Mouse (Mus musculus): Measurements from ENCODE around the gene Ddah2. TPM values are rescaled to one million over a fixed set of nuclear protein-coding genes. Genes with fewer than 3 reads are reported as not detected.

The Ddah2 gene
- total and polyA plus RNA-seq, 3 experiments: 8.6 to 11.1 TPM; not detected in 1

- Histone ChIP-seq H3K27ac (ENCODE audit: control insufficient read depth, low read depth, low read length) (peak overlapping the region; percentile 78), H3K79me2 (ENCODE audit: control insufficient read depth, insufficient read depth, low read length, poor library complexity) (peaks cover 42% of the 10 kb centered on the region), H3K4me3 (ENCODE audit: control insufficient read depth in 1 of 2, insufficient read depth in 1 of 2, low read depth in 2 of 2, low read length in 2 of 2) (peak overlapping the region; percentile 18 to 76), H3K9ac (ENCODE audit: control insufficient read depth, low read depth, low read length, poor library complexity, severe bottlenecking) (peak overlapping the region; percentile 51), H3K36me3 (ENCODE audit: control insufficient read depth in 1 of 2, insufficient read depth in 2 of 2, low read length in 2 of 2) (peaks cover 9 to 23% of the 10 kb centered on the region in 2 experiments), H3K9me3 (replicated peaks; ENCODE audit: insufficient read depth, low read length) (no peaks in the 10 kb centered on the region), H3K4me1 (ENCODE audit: control insufficient read depth in 1 of 2, insufficient read depth in 2 of 2, low read length in 2 of 2) (peaks cover 0 to 23% of the 10 kb centered on the region in 2 experiments; a peak in 3 of 4 replicates), H3K27me3 (ENCODE audit: control insufficient read depth in 1 of 2, insufficient read depth in 2 of 2, low read length in 2 of 2) (no peaks in the 10 kb centered on the region)
- TF ChIP-seq BHLHE40 (IDR thresholded peaks at IDR 0.05; ENCODE audit: borderline replicate concordance, low read depth, low read length): no peak
- TF ChIP-seq MYB (IDR thresholded peaks at IDR 0.05; ENCODE audit: low read depth, low read length): no peak
- no peak for TF ChIP-seq TAL1 (IDR thresholded peaks at IDR 0.05; ENCODE audit: low read length)
- no peak for TF ChIP-seq MXI1 (IDR thresholded peaks at IDR 0.05; ENCODE audit: low read depth, low read length)
- TF ChIP-seq ZKSCAN1 (IDR thresholded peaks at IDR 0.05; ENCODE audit: low read depth, low read length): no peak
- no peak for TF ChIP-seq MAFK (IDR thresholded peaks at IDR 0.05; ENCODE audit: borderline replicate concordance, low read depth, low read length)
- DNase-seq (ENCODE audit: low read depth, low spot score): no peak
Measured at GRCm38 (mm10) chr17:35052271-35052798, 6.5 kb upstream of the Ddah2 start.

- no peak for DNase-seq (ENCODE audit: low read depth, low spot score)
- H3K9ac ChIP-seq (ENCODE audit: control insufficient read depth, low read depth, low read length, poor library complexity, severe bottlenecking): no peak overlapping the region
- peaks cover 16 to 20% of the 10 kb centered on the region in 2 experiments for H3K36me3 ChIP-seq (ENCODE audit: control insufficient read depth in 1 of 2, insufficient read depth in 2 of 2, low read length in 2 of 2)
- no peak overlapping the region for H3K4me3 ChIP-seq (ENCODE audit: control insufficient read depth in 1 of 2, insufficient read depth in 1 of 2, low read depth in 2 of 2, low read length in 2 of 2)
- TF ChIP-seq KAT2A (conservative IDR thresholded peaks at IDR 0.05; ENCODE audit: low read depth, low read length): no peak
- no peak for TF ChIP-seq TCF12 (IDR thresholded peaks at IDR 0.05; ENCODE audit: low read depth, low read length)
- TF ChIP-seq GABPA (IDR thresholded peaks at IDR 0.05; ENCODE audit: low read depth, low read length): no peak
- no peak for TF ChIP-seq MAZ (IDR thresholded peaks at IDR 0.05; ENCODE audit: low read depth, low read length)
- TF ChIP-seq CTCF (IDR thresholded peaks at IDR 0.05 in 2 of 3, conservative IDR thresholded peaks at IDR 0.05 in 1 of 3; ENCODE audit: control insufficient read depth in 1 of 3, insufficient read depth in 1 of 3, low read depth in 2 of 3, low read length in 3 of 3, poor library complexity in 1 of 3, severe bottlenecking in 1 of 3): no peak
- TF ChIP-seq MYB (IDR thresholded peaks at IDR 0.05; ENCODE audit: low read depth, low read length): no peak
- no peak for TF ChIP-seq POLR2A (IDR thresholded peaks at IDR 0.05; ENCODE audit: control insufficient read depth in 1 of 2, insufficient read depth in 1 of 2, low read depth in 1 of 2, low read length in 2 of 2, poor library complexity in 1 of 2)
- no peak for TF ChIP-seq ZNF384 (IDR thresholded peaks at IDR 0.05; ENCODE audit: low read depth, low read length)
- TF ChIP-seq E2F4 (IDR thresholded peaks at IDR 0.05; ENCODE audit: borderline replicate concordance, low read depth, low read length): no peak
- no peak for TF ChIP-seq USF1 (IDR thresholded peaks at IDR 0.05; ENCODE audit: low read depth, low read length)
- TF ChIP-seq EP300 (IDR thresholded peaks at IDR 0.05; ENCODE audit: low read depth in 1 of 2, low read length in 2 of 2): no peak
- H3K9me3 ChIP-seq (replicated peaks; ENCODE audit: insufficient read depth, low read length): no peaks in the 10 kb centered on the region
- H3K27me3 ChIP-seq (ENCODE audit: control insufficient read depth in 1 of 2, insufficient read depth in 2 of 2, low read length in 2 of 2): no peaks in the 10 kb centered on the region
- H3K79me2 ChIP-seq (ENCODE audit: control insufficient read depth, insufficient read depth, low read length, poor library complexity): peaks cover 29% of the 10 kb centered on the region
- no peak overlapping the region; the same call in 1 of the 2 replicates for H3K27ac ChIP-seq (ENCODE audit: control insufficient read depth, low read depth, low read length)
- H3K4me1 ChIP-seq (ENCODE audit: control insufficient read depth in 1 of 2, insufficient read depth in 2 of 2, low read length in 2 of 2): peaks cover 0 to 12% of the 10 kb centered on the region in 2 experiments; a peak in 3 of 4 replicates
Measured at GRCm38 (mm10) chr17:35055691-35056495, 2.9 kb upstream of the Ddah2 start.

All from MEL (cell line).